Mouse (Mus musculus) heart, embryonic 13.5 days (tissue): ENCODE data around the gene Zfand3. TPM values are rescaled to one million over a fixed set of nuclear protein-coding genes. Genes with fewer than 3 reads are reported as not detected.
A peak's percentile ranks its signal among the peaks of the same experiment; 100 is the strongest.

Experiments
- ATAC-seq: fragments of 200-750 bp; cut with Nextera tagmentation; 2 replicates; pipeline ENCODE4 v1.8.0; 2017; ENCODE audit warnings: moderate TSS enrichment; ENCODE audit not compliant: insufficient number of reproducible peaks, low FRiP score, low TSS enrichment; ENCODE audit errors: extremely low read depth
- H3K27ac ChIP-seq: fragments of 300-500 bp; sonication (generic); replicated peaks from 2 replicates; pipeline ENCODE4 v1.5.1; 2015; ENCODE audit warnings: moderate library complexity, mild to moderate bottlenecking, inconsistent platforms
- H3K27me3 ChIP-seq: fragments of 300-500 bp; sonication (generic); replicated peaks from 2 replicates; pipeline ENCODE4 v1.6.1; 2015; ENCODE audit warnings: mild to moderate bottlenecking, inconsistent platforms
- H3K36me3 ChIP-seq: fragments of 300-500 bp; sonication (generic); 2 replicates; pipeline ENCODE4 v1.6.1; 2015; ENCODE audit warnings: mild to moderate bottlenecking, inconsistent platforms
- H3K4me1 ChIP-seq: fragments of 300-500 bp; sonication (generic); 2 replicates; pipeline ENCODE4 v1.6.1; 2015; ENCODE audit warnings: inconsistent platforms
- H3K4me2 ChIP-seq: fragments of 300-500 bp; sonication (generic); 2 replicates; pipeline ENCODE4 v1.6.1; 2015; ENCODE audit warnings: inconsistent platforms, mild to moderate bottlenecking, moderate library complexity
- H3K4me3 ChIP-seq: fragments of 300-500 bp; sonication (generic); 2 replicates; pipeline ENCODE4 v1.5.1; 2015; ENCODE audit warnings: moderate library complexity, mild to moderate bottlenecking, inconsistent platforms
- H3K9ac ChIP-seq: fragments of 300-500 bp; sonication (generic); 2 replicates; pipeline ENCODE4 v1.6.1; 2015; ENCODE audit warnings: inconsistent platforms, mild to moderate bottlenecking, moderate library complexity
- H3K9me3 ChIP-seq: fragments of 300-500 bp; sonication (generic); 2 replicates; pipeline ENCODE4 v1.6.1; 2016; ENCODE audit warnings: inconsistent platforms
- WGBS: fragments of 180-500 bp; shearing (Covaris S2); methylation state at CpG from one replicate; pipeline ENCODE4 v1.1.7; 2015; ENCODE audit warnings: mixed read lengths; 5-methylcytosine and 5-hydroxymethylcytosine counted together
- polyA plus RNA-seq: library from polyadenylated mRNA; unstranded; fragments of >200 nt; fragmentation: Nextera tagmentation; extraction: Ambion mirVana; gene quantifications from 2 replicates; pipeline ENCODE4 v1.2.1, GENCODE M21; 2015

Zfand3 gene
- polyA plus RNA-seq, 1 experiment from 2014 or later = 55.7 TPM

DNA sequence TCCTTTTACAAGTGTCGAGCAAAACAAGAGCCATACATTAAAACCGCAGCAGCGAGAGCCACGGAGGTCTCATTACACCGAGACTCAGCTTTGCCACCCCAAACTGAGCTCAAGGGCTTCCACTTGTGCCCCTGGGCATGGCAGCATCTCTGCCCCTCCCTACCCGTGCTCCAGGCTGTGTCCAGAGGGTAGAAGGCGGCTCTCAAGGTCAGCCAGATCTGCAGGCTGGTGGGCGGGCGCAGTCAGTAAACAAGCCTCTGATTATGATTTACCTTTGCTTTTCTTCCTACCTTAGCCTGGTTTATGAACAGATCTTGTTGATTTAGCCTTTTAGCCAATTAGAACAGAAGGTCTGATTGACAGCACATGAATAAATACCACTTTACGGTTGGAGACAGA lies 240.8 kb downstream of the Zfand3 start:
- Histone ChIP-seq H3K27me3 (no peaks in the 10 kb centered on the region), H3K4me3 (no peak overlapping the region), H3K36me3 (no peaks in the 10 kb centered on the region), H3K9me3 (no peaks in the 10 kb centered on the region), H3K27ac (peak overlapping the region; percentile 77), H3K4me2 (no peak overlapping the region), H3K9ac (0 out of 2 replicates have a peak overlapping the region, but pooled peaks have one; percentile 12), H3K4me1 (peaks cover 73% of the 10 kb centered on the region)
- ATAC-seq = no peak
- WGBS = 66% methylated on average over 10 of the region's 10 CpGs

DNA sequence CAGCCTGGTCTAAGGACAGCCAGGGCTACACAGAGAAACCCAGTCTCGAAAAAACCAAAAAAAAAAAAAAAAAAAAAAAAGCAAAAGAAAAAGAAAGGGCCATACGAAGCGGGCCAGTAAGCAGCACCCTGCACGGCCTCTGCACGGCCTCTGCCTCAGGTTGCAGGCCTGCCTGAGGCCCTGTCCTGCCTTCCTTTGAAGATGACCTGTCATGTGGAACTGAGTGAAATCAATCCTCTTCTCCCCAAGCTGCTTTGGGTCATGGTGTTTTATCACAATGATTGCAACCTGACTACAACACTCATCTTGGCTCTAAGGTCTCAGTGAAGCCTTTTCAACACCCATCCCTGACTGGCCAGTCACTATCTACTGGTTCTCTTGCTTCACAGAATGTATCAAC lies 248.5 kb downstream of the Zfand3 start:
- H3K9me3 ChIP-seq = no peaks in the 10 kb centered on the region
- no peaks in the 10 kb centered on the region for H3K36me3 ChIP-seq
- WGBS = 85% methylated on average over 5 of the region's 5 CpGs
- H3K27me3 ChIP-seq = no peaks in the 10 kb centered on the region
- H3K4me3 ChIP-seq = no peak overlapping the region
- no peak overlapping the region for H3K27ac ChIP-seq
- H3K4me2 ChIP-seq = no peak overlapping the region
- H3K4me1 ChIP-seq = peaks cover 58% of the 10 kb centered on the region
- H3K9ac ChIP-seq = no peak overlapping the region
- no peak for ATAC-seq

DNA sequence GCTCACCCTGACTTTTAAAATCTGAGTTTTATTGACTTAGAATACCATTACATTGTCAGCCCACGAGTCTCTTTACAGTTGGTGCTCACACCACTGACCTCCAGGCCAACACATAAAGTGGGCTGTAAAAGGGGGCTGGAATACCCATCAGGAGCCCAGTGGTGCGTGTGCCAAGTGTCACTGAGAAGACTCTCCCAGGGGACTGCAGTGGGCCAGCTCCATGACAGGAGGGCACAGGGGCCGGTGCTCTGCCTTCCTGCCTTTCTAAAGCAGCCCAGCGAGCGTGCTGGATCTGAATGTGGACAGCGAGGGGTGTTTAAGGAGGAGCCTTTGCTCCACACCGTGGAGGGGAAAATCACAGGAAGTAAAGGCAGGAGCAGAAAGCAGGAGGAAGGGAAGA lies 249.4 kb downstream of the Zfand3 start:
- Histone ChIP-seq H3K27me3 (no peaks in the 10 kb centered on the region), H3K4me2 (no peak overlapping the region), H3K36me3 (no peaks in the 10 kb centered on the region), H3K9me3 (no peaks in the 10 kb centered on the region), H3K4me3 (no peak overlapping the region), H3K4me1 (peaks cover 66% of the 10 kb centered on the region), H3K9ac (no peak overlapping the region), H3K27ac (peak overlapping the region; percentile 8; the same call in 1 of the 2 replicates)
- no peak for ATAC-seq
- 59% methylated on average over 7 of the region's 7 CpGs for WGBS

DNA sequence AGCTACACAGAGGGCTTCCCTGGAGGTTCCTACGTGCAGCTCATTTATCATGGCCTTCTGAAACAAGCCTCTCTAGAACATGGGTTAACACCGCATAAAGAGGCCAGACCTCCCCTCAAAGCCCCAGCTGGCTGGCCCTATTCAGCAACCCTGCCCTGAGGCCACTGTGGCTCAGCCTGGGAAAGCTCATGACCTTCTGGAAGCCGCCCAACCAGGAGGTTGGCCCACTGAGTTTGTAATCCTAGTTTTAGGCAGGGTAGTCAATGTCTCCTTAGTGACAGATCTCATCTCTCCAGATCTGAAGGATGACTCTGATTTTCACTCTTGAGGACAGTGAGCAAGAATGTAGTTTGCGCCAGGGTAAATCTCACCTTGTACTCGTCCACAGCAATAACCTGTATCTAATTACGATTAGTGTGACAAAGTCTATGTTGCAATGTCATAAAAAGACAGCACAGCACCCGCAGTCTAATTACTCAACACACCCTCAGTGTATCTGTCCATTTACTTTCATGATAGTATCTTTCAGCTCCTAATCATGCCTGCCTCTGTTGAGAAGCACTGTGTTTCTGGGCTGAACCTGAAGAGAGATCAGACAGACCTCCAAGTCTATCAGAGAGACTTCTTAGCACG lies 251.5 kb downstream of the Zfand3 start:
- WGBS = 59% methylated on average over 8 of the region's 8 CpGs
- no peaks in the 10 kb centered on the region for H3K36me3 ChIP-seq
- H3K27ac ChIP-seq = peak overlapping the region; percentile 46
- H3K9ac ChIP-seq = peak overlapping the region; percentile 10; the same call in 1 of the 2 replicates
- peaks cover 63% of the 10 kb centered on the region for H3K4me1 ChIP-seq
- H3K4me3 ChIP-seq = no peak overlapping the region
- no peaks in the 10 kb centered on the region for H3K27me3 ChIP-seq
- no peak overlapping the region for H3K4me2 ChIP-seq
- no peaks in the 10 kb centered on the region for H3K9me3 ChIP-seq
- no peak for ATAC-seq

DNA sequence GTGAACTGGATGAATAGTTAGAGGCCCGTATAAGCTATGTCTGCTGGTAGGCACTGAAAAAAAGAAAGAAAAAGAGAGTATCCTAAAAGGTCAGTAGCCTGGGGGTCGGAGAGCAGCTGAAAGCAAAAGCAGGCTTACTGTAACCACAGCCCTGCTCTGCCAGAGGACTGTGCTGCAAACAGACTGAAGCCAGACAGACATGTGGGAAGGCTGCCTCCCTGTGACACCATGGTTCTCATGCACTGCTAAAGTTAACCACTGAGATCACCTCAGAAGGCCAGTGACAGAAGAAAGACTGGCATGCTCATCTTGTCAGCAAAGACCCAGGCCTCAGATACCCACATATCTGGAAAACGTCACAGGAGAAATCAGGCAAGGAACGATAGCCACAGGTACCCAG lies 253.9 kb downstream of the Zfand3 start:
- peaks cover 63% of the 10 kb centered on the region for H3K4me1 ChIP-seq
- WGBS = 37% methylated on average over 4 of the region's 4 CpGs
- H3K36me3 ChIP-seq = no peaks in the 10 kb centered on the region
- no peak overlapping the region for H3K4me3 ChIP-seq
- ATAC-seq = no peak
- peak overlapping the region; percentile 29; the same call in 1 of the 2 replicates for H3K27ac ChIP-seq
- no peak overlapping the region for H3K4me2 ChIP-seq
- H3K9ac ChIP-seq = no peak overlapping the region
- no peaks in the 10 kb centered on the region for H3K9me3 ChIP-seq
- no peaks in the 10 kb centered on the region for H3K27me3 ChIP-seq

DNA sequence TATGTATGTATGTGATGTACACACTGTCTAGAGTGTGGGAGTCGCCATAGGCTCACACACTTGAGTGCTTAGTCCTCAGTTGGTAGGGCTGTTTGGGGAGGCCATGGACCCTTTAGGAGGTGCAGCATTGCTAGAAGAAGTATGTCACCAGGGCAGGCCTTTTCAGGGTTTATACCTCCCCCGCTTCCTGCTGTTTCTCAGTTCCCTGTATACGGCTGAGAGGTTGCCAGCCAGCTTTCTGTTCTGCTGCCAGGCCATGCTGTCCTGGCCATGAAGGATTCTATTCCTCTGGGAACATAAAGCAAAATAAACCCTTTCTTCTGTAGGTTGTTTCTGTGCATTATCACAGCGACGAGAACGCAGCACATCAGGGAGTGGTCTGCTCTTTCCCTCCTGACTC lies 255.4 kb downstream of the Zfand3 start:
- WGBS = 65% methylated on average over 6 of the region's 6 CpGs
- peaks cover 48% of the 10 kb centered on the region for H3K4me1 ChIP-seq
- no peak for ATAC-seq

More for the DNA sequence above, 255.4 kb downstream of the Zfand3 start:
- no peak overlapping the region for H3K4me3 ChIP-seq
- no peak overlapping the region for H3K4me2 ChIP-seq
- no peak overlapping the region for H3K9ac ChIP-seq
- no peaks in the 10 kb centered on the region for H3K27me3 ChIP-seq
- H3K9me3 ChIP-seq = no peaks in the 10 kb centered on the region
- no peak overlapping the region for H3K27ac ChIP-seq
- no peaks in the 10 kb centered on the region for H3K36me3 ChIP-seq

Other genes starting within 250 kb of the Zfand3 start
- 4.4 TPM in 2 replicates for gene Mdga1, start 34.6 kb upstream of the Zfand3 start, polyA plus RNA-seq